Mouse (Mus musculus) myocyte (in vitro differentiated cells): ENCODE data around the gene Gnl3.

Source experiments
- CEBPB ChIP-seq: IDR thresholded peaks from 2 replicates; pipeline ENCODE4 v1.6.1; 2011; ENCODE audit warnings: mild to moderate bottlenecking, moderate library complexity; ENCODE audit not compliant: poor library complexity, insufficient read depth, severe bottlenecking
- MYOD1 ChIP-seq, 3 experiments: IDR thresholded peaks; one replicate each; pipeline ENCODE4 v1.6.1; 2011; ENCODE audit warnings: control low read depth in 2 of 3, low read depth in 2 of 3, mild to moderate bottlenecking in 2 of 3, moderate library complexity in 1 of 3; ENCODE audit not compliant: insufficient read length in 2 of 3, control insufficient read depth in 1 of 3
- POLR2A ChIP-seq: IDR thresholded peaks from one replicate; pipeline ENCODE4 v1.6.1; 2011; ENCODE audit warnings: low read depth, mild to moderate bottlenecking, control low read depth, moderate library complexity; ENCODE audit not compliant: insufficient read length
- POLR2AphosphoS2 ChIP-seq: IDR thresholded peaks from one replicate; pipeline ENCODE4 v1.6.1; 2011; ENCODE audit warnings: low read depth, control low read depth; ENCODE audit not compliant: insufficient read length
- SRF ChIP-seq: IDR thresholded peaks from one replicate; pipeline ENCODE4 v1.6.1; 2011; ENCODE audit warnings: low read depth; ENCODE audit not compliant: control insufficient read depth, insufficient read length

- TF ChIP-seq POLR2A (no peak), SRF (no peak), POLR2AphosphoS2 (no peak), CEBPB (no peak), MYOD1 (IDR thresholded peaks at IDR 0.05; ENCODE audit: control insufficient read depth in 1 of 3, insufficient read length in 2 of 3, low read depth in 2 of 3) (no peak)
Observed at GRCm38 (mm10) chr14:31004527-31004926, 14.4 kb downstream of the Gnl3 start.
